Mouse (Mus musculus): ENCODE measurements around the gene Rnf39. TPM values are rescaled to one million over a fixed set of nuclear protein-coding genes. Genes with fewer than 3 reads are reported as not detected.
A peak's percentile ranks its signal among the peaks of the same experiment; 100 is the strongest.

The Rnf39 gene
- total RNA-seq, 4 experiments from 2014 or later, result 0.15 to 0.51 (median 0.17) TPM; not detected in 1

- DNase-seq, result no peak
Observed at GRCm38 (mm10) chr17:36942391-36942790, 327 bp upstream of the Rnf39 start.

GRCm38 (mm10) chr17:36943691-36944090 lies 973 bp downstream of the Rnf39 start:
- no peak for DNase-seq

GRCm38 (mm10) chr17:36944121-36944775 lies 1.5 kb downstream of the Rnf39 start:
- no peak for DNase-seq

GRCm38 (mm10) chr17:36947051-36947819 lies 4.5 kb downstream of the Rnf39 start:
- DNase-seq, result peak; percentile 55

GRCm38 (mm10) chr17:36948286-36948685 lies 5.6 kb downstream of the Rnf39 start:
- DNase-seq, result no peak

- no peak for DNase-seq
Observed at GRCm38 (mm10) chr17:36949265-36949664, 6.5 kb downstream of the Rnf39 start.

GRCm38 (mm10) chr17:36950981-36951947 lies 8.5 kb downstream of the Rnf39 start, which contains the start of gene Ppp1r11:
Ppp1r11 (minus strand) TSS chr17:36951741.
- peak; percentile 97 for DNase-seq

- DNase-seq, result no peak
Observed at GRCm38 (mm10) chr17:36952631-36953030, 9.9 kb downstream of the Rnf39 start.

- no peak for DNase-seq
Observed at GRCm38 (mm10) chr17:36953062-36953461, 10.3 kb downstream of the Rnf39 start.

GRCm38 (mm10) chr17:36957999-36958743 lies 15.5 kb downstream of the Rnf39 start, which contains the start of the genes Znrd1 and Znrd1as:
Znrd1 (minus strand) TSS chr17:36958559.
Znrd1as (plus strand) TSS chr17:36958592.
- DNase-seq, result peak; percentile 94

GRCm38 (mm10) chr17:36958884-36959283 lies 16.2 kb downstream of the Rnf39 start:
- no peak for DNase-seq

- no peak for DNase-seq
Observed at GRCm38 (mm10) chr17:36961125-36961524, 18.4 kb downstream of the Rnf39 start.

GRCm38 (mm10) chr17:36966875-36967274 lies 24.2 kb downstream of the Rnf39 start:
- DNase-seq, result no peak

GRCm38 (mm10) chr17:36970316-36970890 lies 27.7 kb downstream of the Rnf39 start:
- no peak for DNase-seq

- no peak for DNase-seq
Observed at GRCm38 (mm10) chr17:36971172-36971850, 28.6 kb downstream of the Rnf39 start.

- DNase-seq, result no peak
Observed at GRCm38 (mm10) chr17:36972791-36973190, 30.1 kb downstream of the Rnf39 start.

GRCm38 (mm10) chr17:36973271-36973787 lies 30.6 kb downstream of the Rnf39 start:
- DNase-seq, result no peak

- DNase-seq, result no peak
Observed at GRCm38 (mm10) chr17:36981221-36981813, 38.6 kb downstream of the Rnf39 start, which contains the start of gene 2410137M14Rik. 2410137M14Rik (minus strand) TSS chr17:36981237.

GRCm38 (mm10) chr17:36981845-36982244 lies 39.1 kb downstream of the Rnf39 start:
- DNase-seq, result no peak

Data from adrenal gland, adult 8-10 months (tissue).